Mouse (Mus musculus) macrophage (primary cell): ENCODE results near the gene Ifna2. TPM values are rescaled to one million over a fixed set of nuclear protein-coding genes. Genes with fewer than 3 reads are reported as not detected.

Experiments
- polyA plus RNA-seq: library from polyadenylated mRNA; stranded (reverse); fragments of 250-400 nt; gene quantifications from 3 replicates; pipeline ENCODE4 v1.2.4, GENCODE M21; 2018; ENCODE audit warnings: inconsistent platforms

Ifna2 gene
- polyA plus RNA-seq, 1 experiment from 2014 or later = not detected

Other genes starting within 250 kb of the Ifna2 start
- gene Hacd4, start 245.0 kb downstream of the Ifna2 start, polyA plus RNA-seq = 53.4 to 180 TPM (median 165 TPM) in 3 replicates
- gene Ifnb1, start 161.1 kb downstream of the Ifna2 start, polyA plus RNA-seq = 0.23 TPM in 1 of 3 replicates, not detected in the others
- not detected in 3 replicates for gene Ifna15, start 125.7 kb downstream of the Ifna2 start, polyA plus RNA-seq
- gene Ifna14, start 112.1 kb downstream of the Ifna2 start, polyA plus RNA-seq = not detected in 3 replicates
- not detected in 3 replicates for gene Ifna9, start 91.5 kb downstream of the Ifna2 start, polyA plus RNA-seq
- gene Ifna12, start 80.5 kb downstream of the Ifna2 start, polyA plus RNA-seq = not detected in 3 replicates
- not detected in 3 replicates for gene C87499, start 49.5 kb downstream of the Ifna2 start, polyA plus RNA-seq
- gene Ifna13, start 39.5 kb downstream of the Ifna2 start, polyA plus RNA-seq = not detected in 3 replicates
- not detected in 3 replicates for gene Ifna16, start 7.0 kb downstream of the Ifna2 start, polyA plus RNA-seq
- gene Ifnab, start 7.4 kb upstream of the Ifna2 start, polyA plus RNA-seq = not detected in 3 replicates
- gene Gm26566, start 37.9 kb upstream of the Ifna2 start, polyA plus RNA-seq = 0.47 TPM in 1 of 3 replicates, not detected in the others
- gene Klhl9, start 38.6 kb upstream of the Ifna2 start, polyA plus RNA-seq = 50.3 to 101 TPM (median 75.4 TPM) in 3 replicates
- gene Gm13271, start 71.0 kb upstream of the Ifna2 start, polyA plus RNA-seq = not detected in 3 replicates
- gene Gm13283, start 76.2 kb upstream of the Ifna2 start, polyA plus RNA-seq = not detected in 3 replicates
- not detected in 3 replicates for gene Gm13290, start 89.9 kb upstream of the Ifna2 start, polyA plus RNA-seq
- gene Gm13289, start 93.0 kb upstream of the Ifna2 start, polyA plus RNA-seq = not detected in 3 replicates
- not detected in 3 replicates for gene Gm13272, start 95.9 kb upstream of the Ifna2 start, polyA plus RNA-seq
- not detected in 3 replicates for gene Ifnz, start 98.2 kb upstream of the Ifna2 start, polyA plus RNA-seq
- not detected in 3 replicates for gene Gm13276, start 101.8 kb upstream of the Ifna2 start, polyA plus RNA-seq
- not detected in 3 replicates for gene Gm13277, start 104.7 kb upstream of the Ifna2 start, polyA plus RNA-seq
- gene Gm13278, start 107.6 kb upstream of the Ifna2 start, polyA plus RNA-seq = not detected in 3 replicates
- gene Gm13275, start 110.6 kb upstream of the Ifna2 start, polyA plus RNA-seq = not detected in 3 replicates
- not detected in 3 replicates for gene Gm13279, start 113.5 kb upstream of the Ifna2 start, polyA plus RNA-seq
- not detected in 3 replicates for gene Gm13285, start 115.8 kb upstream of the Ifna2 start, polyA plus RNA-seq
- gene Gm13287, start 119.3 kb upstream of the Ifna2 start, polyA plus RNA-seq = not detected in 3 replicates
- not detected in 3 replicates for gene Gm13288, start 121.6 kb upstream of the Ifna2 start, polyA plus RNA-seq
- not detected in 3 replicates for gene Ifna7, start 132.3 kb upstream of the Ifna2 start, polyA plus RNA-seq
- not detected in 3 replicates for gene Ifna11, start 136.0 kb upstream of the Ifna2 start, polyA plus RNA-seq
- not detected in 3 replicates for gene Ifna6, start 143.5 kb upstream of the Ifna2 start, polyA plus RNA-seq
- not detected in 3 replicates for gene Ifna5, start 151.6 kb upstream of the Ifna2 start, polyA plus RNA-seq
- not detected in 3 replicates for gene Ifna4, start 157.9 kb upstream of the Ifna2 start, polyA plus RNA-seq
- gene Ifna1, start 166.2 kb upstream of the Ifna2 start, polyA plus RNA-seq = not detected in 3 replicates
- not detected in 3 replicates for gene Ifne, start 196.3 kb upstream of the Ifna2 start, polyA plus RNA-seq